Mouse (Mus musculus) kidney, embryonic 16.5 days (tissue): ENCODE data around the gene Lamc2. TPM values are rescaled to one million over a fixed set of nuclear protein-coding genes. Genes with fewer than 3 reads are reported as not detected.
A peak's percentile ranks its signal among the peaks of the same experiment; 100 is the strongest.

Source experiments
- ATAC-seq: fragments of 200-750 bp; cut with Nextera tagmentation; 2 replicates; pipeline ENCODE4 v1.8.0; 2017; ENCODE audit warnings: moderate TSS enrichment; ENCODE audit not compliant: low FRiP score, low TSS enrichment
- H3K27ac ChIP-seq: fragments of 300-500 bp; sonication (generic); 2 replicates; pipeline ENCODE4 v1.5.1; 2014; ENCODE audit warnings: low read length
- H3K27me3 ChIP-seq: fragments of 300-500 bp; sonication (generic); 2 replicates; pipeline ENCODE4 v1.6.1; 2014; ENCODE audit warnings: low read length, control low read depth, mixed read lengths; ENCODE audit not compliant: insufficient read depth
- H3K36me3 ChIP-seq: fragments of 300-500 bp; sonication (generic); 2 replicates; pipeline ENCODE4 v1.6.1; 2014; ENCODE audit warnings: low read length, control low read depth, mixed read lengths; ENCODE audit not compliant: insufficient read depth
- H3K4me1 ChIP-seq: fragments of 300-500 bp; sonication (generic); 2 replicates; pipeline ENCODE4 v1.6.1; 2014; ENCODE audit warnings: low read length, control low read depth, mixed read lengths; ENCODE audit not compliant: insufficient read depth
- H3K4me2 ChIP-seq: fragments of 300-500 bp; sonication (generic); replicated peaks from 2 replicates; pipeline ENCODE4 v1.6.1; 2014; ENCODE audit warnings: low read depth, low read length
- H3K4me3 ChIP-seq: fragments of 300-500 bp; sonication (generic); 2 replicates; pipeline ENCODE4 v1.5.1; 2014; ENCODE audit warnings: mild to moderate bottlenecking, low read length
- H3K9ac ChIP-seq: fragments of 300-500 bp; sonication (generic); replicated peaks from 2 replicates; pipeline ENCODE4 v1.6.1; 2014; ENCODE audit warnings: low read length
- H3K9me3 ChIP-seq: fragments of 300-500 bp; sonication (generic); 2 replicates; pipeline ENCODE4 v1.6.1; 2016; ENCODE audit warnings: low read length, control low read depth
- WGBS: fragments of 180-500 bp; shearing (Covaris S2); extraction: QIAGEN DNeasy Blood & Tissue Kit; methylation state at CpG from one replicate; pipeline ENCODE4 v1.1.7; 2014; 5-methylcytosine and 5-hydroxymethylcytosine counted together
- polyA plus RNA-seq: library from polyadenylated mRNA; unstranded; fragments of >200 nt; fragmentation: Nextera tagmentation; extraction: Ambion mirVana; gene quantifications from 2 replicates; pipeline ENCODE4 v1.2.1, GENCODE M21; 2015

Lamc2 gene
- polyA plus RNA-seq, 1 experiment from 2014 or later = 57.4 TPM

DNA sequence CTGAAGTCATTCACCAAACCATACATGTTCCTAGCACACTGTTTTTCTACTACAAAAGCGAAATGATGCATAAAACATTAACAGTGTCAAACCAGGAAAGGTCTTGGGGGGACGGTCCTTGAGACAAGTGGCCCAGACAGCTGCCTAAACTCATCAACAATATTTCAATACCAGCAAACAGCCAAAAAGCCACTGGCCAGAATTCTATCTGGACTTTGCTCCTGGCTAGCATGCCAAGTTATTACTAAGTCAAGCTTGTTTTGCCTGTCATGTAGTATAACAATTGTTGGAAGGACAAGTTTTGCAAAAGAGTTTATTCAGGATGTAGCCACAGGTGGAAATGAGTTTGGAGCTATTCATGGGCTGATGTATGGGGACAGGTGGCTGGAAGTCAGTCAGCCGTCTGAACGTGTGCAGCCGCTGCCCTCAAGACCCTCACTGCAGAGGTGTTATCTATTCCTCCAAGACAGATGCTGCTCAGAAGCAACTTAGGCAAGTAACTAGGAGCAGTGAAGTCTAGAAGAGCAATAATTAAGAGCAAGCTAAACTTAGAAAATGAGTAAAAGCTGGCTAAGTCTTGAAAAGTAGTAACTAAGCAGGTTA, 29.1 kb downstream of the Lamc2 start:
- ATAC-seq = no peak
- 0 out of 2 replicates have a peak overlapping the region, but pooled peaks have one; percentile 7 for H3K27ac ChIP-seq
- no peak overlapping the region for H3K4me2 ChIP-seq
- H3K27me3 ChIP-seq = no peaks in the 10 kb centered on the region
- no peak overlapping the region for H3K4me3 ChIP-seq
- 64% methylated on average over 5 of the region's 5 CpGs for WGBS
- H3K9ac ChIP-seq = no peak overlapping the region
- no peaks in the 10 kb centered on the region for H3K36me3 ChIP-seq
- 0 out of 2 replicates have a peak, but pooled peaks cover 4% of the 10 kb centered on the region for H3K4me1 ChIP-seq
- H3K9me3 ChIP-seq = no peaks in the 10 kb centered on the region

DNA sequence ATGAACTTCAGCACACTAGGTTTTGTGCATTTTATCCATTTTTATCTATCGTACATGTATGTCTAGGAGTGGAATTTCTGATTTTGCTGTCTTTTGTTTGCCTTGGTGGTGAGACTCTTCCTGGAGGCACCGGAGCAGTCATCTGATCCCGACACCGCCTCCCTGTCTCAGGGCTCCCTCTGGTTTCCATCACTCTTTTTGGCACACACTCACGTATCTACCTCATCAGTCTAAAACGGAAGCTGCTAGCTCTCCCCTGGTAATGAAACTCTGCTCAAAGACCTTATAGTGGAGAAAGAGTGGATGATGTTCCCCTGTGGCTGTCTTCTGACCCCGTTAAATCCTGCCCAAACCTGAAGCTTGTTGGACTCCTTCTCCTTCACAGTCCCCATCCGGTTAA, 30.9 kb downstream of the Lamc2 start:
- 0 out of 2 replicates have a peak, but pooled peaks cover 4% of the 10 kb centered on the region for H3K4me1 ChIP-seq
- no peaks in the 10 kb centered on the region for H3K36me3 ChIP-seq
- no peak overlapping the region for H3K27ac ChIP-seq
- no peak overlapping the region for H3K4me2 ChIP-seq
- no peak for ATAC-seq
- H3K9me3 ChIP-seq = no peaks in the 10 kb centered on the region
- no peak overlapping the region for H3K9ac ChIP-seq
- H3K27me3 ChIP-seq = no peaks in the 10 kb centered on the region
- WGBS = 60% methylated on average over 8 of the region's 8 CpGs
- no peak overlapping the region for H3K4me3 ChIP-seq

DNA sequence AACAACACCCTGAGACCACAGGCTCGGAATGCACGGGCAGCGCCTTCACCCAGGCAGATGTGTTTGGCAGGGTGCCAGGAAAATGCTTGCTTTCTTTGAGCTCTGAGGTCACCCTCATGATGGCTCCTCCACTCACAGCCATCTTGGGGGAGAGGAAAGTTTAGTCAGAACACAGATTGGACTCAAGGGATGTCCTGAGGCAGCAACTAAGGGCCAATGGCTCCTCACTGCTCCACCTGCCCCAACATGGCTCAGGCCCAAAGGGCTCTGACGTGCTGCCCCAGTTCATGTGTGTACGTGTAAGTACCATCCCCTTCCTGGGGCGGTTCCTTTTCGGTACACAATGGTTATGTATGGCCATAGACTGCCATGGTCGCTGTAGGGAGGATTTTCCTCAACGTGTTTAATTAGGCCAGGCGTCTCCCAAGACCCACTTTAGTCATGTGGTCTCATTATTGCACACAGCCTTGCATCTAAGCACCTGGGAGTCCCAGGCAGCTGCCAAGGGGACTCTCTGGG, 32.6 kb downstream of the Lamc2 start:
- Histone ChIP-seq H3K4me1 (no peaks in the 10 kb centered on the region), H3K4me3 (no peak overlapping the region), H3K4me2 (no peak overlapping the region), H3K9ac (no peak overlapping the region), H3K36me3 (0 out of 2 replicates have a peak, but pooled peaks cover 3% of the 10 kb centered on the region), H3K27ac (no peak overlapping the region), H3K27me3 (no peaks in the 10 kb centered on the region), H3K9me3 (no peaks in the 10 kb centered on the region)
- ATAC-seq = peak; percentile 20
- 60% methylated on average over 10 of the region's 10 CpGs for WGBS

DNA sequence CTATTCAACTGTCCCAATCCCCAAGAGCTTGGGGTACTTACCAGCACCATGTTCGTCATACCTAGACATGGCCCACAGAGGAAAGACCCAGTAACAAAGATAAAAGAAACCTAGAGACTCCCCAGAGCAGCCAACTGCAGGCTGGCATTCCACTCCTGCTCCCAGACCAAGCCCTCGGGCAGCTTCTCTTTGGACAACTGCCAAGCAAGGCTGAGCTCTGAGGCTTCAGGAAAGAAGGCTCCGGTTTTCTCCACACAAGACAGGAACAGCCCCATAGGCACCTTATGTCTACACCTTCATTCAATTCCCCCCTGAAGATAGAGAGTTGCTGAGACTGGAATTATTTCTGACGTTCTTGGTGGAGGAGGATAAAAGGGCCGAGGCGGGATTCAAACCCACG, 33.7 kb downstream of the Lamc2 start:
- 71% methylated on average over 7 of the region's 7 CpGs for WGBS
- H3K27me3 ChIP-seq = no peaks in the 10 kb centered on the region
- no peak for ATAC-seq

DNA sequence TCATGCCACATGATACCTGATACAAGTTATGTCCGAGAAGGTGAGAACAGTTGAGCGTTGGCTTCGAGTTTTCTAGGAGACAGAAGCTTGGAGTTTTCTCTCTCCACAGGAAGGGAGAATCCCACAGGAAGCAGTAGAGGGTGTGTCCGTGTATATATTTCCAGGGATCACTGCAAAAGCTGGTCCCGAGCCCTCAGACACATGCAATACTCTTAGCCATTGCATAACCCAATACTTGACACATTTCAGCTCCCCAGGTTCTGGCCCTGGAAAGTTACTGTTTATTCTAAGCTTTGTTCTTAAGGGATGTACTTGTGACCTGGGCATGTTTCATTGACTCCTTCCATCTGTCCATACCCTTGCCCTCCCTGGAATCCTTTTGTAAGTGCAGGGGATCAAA, 40.5 kb downstream of the Lamc2 start:
- Histone ChIP-seq H3K27me3 (no peaks in the 10 kb centered on the region), H3K9ac (no peak overlapping the region), H3K36me3 (0 out of 2 replicates have a peak, but pooled peaks cover 6% of the 10 kb centered on the region), H3K4me3 (no peak overlapping the region), H3K27ac (0 out of 2 replicates have a peak overlapping the region, but pooled peaks have one; percentile 48), H3K4me1 (peaks cover 22% of the 10 kb centered on the region), H3K4me2 (no peak overlapping the region), H3K9me3 (no peaks in the 10 kb centered on the region)
- 76% methylated on average over 5 of the region's 5 CpGs for WGBS
- ATAC-seq = no peak

More for the DNA sequence above, 33.7 kb downstream of the Lamc2 start:
- H3K4me3 ChIP-seq = no peak overlapping the region
- no peaks in the 10 kb centered on the region for H3K4me1 ChIP-seq
- H3K9ac ChIP-seq = no peak overlapping the region
- no peak overlapping the region for H3K4me2 ChIP-seq
- H3K36me3 ChIP-seq = 0 out of 2 replicates have a peak, but pooled peaks cover 6% of the 10 kb centered on the region
- no peak overlapping the region for H3K27ac ChIP-seq
- no peaks in the 10 kb centered on the region for H3K9me3 ChIP-seq

DNA sequence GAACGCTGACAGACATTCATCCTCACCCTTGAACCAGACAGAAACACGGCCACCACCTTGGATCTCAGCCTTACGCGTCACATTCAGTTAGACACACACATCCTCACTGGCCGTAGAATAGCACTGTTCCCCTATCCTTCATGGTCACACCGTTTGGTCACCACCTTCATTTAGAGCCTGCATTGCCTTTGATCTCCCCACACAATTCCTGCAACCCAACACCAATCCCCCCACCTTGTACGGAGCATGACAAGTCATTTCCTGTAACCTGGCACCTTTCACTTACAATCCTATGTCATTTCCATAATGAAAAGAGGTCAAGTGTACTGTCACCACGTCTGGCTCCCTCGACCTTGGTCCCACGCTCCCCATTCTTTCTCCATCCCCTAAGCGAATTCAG, 42.2 kb downstream of the Lamc2 start:
- H3K4me3 ChIP-seq = no peak overlapping the region
- 34% methylated on average over 11 of the region's 11 CpGs for WGBS
- H3K36me3 ChIP-seq = 0 out of 2 replicates have a peak, but pooled peaks cover 6% of the 10 kb centered on the region
- H3K27ac ChIP-seq = peak overlapping the region; percentile 16; the same call in 1 of the 2 replicates
- no peak overlapping the region for H3K9ac ChIP-seq
- no peaks in the 10 kb centered on the region for H3K9me3 ChIP-seq
- H3K27me3 ChIP-seq = no peaks in the 10 kb centered on the region
- ATAC-seq = peak; percentile 56
- no peak overlapping the region for H3K4me2 ChIP-seq
- peaks cover 33% of the 10 kb centered on the region for H3K4me1 ChIP-seq

DNA sequence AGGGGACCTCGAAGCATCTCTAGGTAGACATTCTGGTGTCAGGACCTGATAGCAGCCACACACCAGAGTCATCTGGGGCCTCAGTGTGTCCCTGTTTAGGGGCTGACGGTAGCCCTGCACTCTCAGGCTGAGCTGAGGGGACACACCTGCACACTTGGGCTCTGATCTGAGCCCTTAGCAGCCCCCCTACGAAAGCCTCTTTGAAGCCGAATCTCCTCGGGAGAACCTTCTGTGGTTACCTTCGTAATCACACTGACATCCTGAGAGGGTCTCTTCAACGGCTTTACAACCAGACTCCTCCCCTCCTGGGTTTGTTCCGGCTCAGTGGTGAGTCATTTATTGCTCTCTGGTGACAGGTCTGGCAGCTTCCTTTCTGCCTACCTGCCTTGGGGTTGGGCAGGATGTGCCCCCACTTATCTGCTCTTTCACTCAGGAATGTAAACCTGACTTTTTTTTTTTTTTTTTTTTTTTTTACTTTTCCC, 45.5 kb downstream of the Lamc2 start:
- WGBS = 9% methylated on average over 8 of the region's 8 CpGs
- H3K27me3 ChIP-seq = no peaks in the 10 kb centered on the region
- no peak overlapping the region for H3K4me2 ChIP-seq
- no peaks in the 10 kb centered on the region for H3K36me3 ChIP-seq
- H3K4me3 ChIP-seq = no peak overlapping the region
- ATAC-seq = peak; percentile 69
- H3K27ac ChIP-seq = peak overlapping the region; percentile 84
- H3K9me3 ChIP-seq = no peaks in the 10 kb centered on the region
- H3K4me1 ChIP-seq = peaks cover 42% of the 10 kb centered on the region
- H3K9ac ChIP-seq = no peak overlapping the region

DNA sequence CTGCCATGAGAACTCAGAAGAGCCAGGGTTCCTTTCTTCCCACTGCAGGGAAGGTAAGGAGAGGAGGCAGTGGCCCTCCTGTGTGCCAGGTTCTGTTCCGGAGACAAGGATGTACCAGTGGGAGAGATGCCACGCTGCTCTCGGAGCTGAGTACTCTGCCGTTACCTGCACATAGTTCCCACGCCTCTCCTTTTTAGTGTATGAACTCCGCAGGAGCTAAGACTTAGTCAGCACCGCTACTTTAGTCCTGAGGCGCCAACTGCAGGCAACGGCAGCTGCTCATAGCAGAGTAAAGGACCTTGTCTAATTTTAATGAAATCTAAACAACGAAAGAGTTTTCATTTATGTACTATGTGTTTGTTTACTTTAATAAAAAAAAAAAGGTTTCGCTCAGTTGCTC, 46.0 kb downstream of the Lamc2 start:
- 63% methylated on average over 11 of the region's 11 CpGs for WGBS
- no peak overlapping the region for H3K9ac ChIP-seq
- H3K4me2 ChIP-seq = no peak overlapping the region

DNA sequence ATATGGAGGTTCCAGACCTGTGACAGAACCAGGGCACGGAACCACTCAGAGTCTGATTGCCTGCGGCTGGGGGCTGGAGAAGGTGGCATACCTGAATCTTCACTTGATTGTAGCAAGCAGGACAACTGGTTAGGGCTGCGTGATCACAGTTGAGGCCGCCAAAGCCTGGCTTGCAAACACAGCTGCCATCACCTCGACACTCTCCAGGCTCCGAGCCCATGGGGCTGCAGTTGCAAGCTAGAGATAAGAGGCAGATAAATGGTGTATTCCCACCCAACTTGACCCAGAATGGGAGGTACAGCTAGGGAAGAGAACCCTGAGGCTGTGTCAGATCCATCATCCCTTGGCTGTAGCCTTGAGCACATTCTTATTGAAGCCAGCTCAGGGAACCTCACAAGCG, 46.6 kb downstream of the Lamc2 start:
- Histone ChIP-seq H3K36me3 (no peaks in the 10 kb centered on the region), H3K4me2 (no peak overlapping the region), H3K4me1 (peaks cover 43% of the 10 kb centered on the region), H3K27me3 (no peaks in the 10 kb centered on the region), H3K27ac (no peak overlapping the region), H3K4me3 (no peak overlapping the region), H3K9ac (no peak overlapping the region), H3K9me3 (no peaks in the 10 kb centered on the region)
- WGBS = 80% methylated on average over 7 of the region's 7 CpGs
- ATAC-seq = no peak

More for the DNA sequence above, 46.0 kb downstream of the Lamc2 start:
- Histone ChIP-seq H3K27ac (peak overlapping the region; percentile 84), H3K4me1 (peaks cover 42% of the 10 kb centered on the region), H3K9me3 (no peaks in the 10 kb centered on the region), H3K36me3 (no peaks in the 10 kb centered on the region), H3K4me3 (no peak overlapping the region), H3K27me3 (no peaks in the 10 kb centered on the region)
- ATAC-seq = no peak

DNA sequence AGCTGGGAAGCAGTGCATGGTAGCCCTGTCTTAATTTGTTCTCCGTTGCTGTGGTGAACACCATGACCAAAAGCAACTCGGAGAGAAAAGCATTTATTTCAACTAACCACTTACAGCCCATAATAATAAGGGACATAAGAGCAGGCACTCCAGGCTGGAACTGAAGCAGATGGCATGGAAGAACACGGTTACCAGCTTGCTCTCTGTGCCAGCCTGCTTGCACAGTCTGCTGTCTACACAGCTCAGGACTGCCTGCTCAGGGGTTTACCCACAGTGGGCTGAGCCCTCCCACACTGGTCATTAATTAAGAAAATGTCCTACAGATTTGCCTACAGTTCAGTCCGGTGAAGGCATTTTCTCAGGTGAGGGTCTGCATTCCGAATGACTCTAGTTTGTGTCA, 47.8 kb downstream of the Lamc2 start:
- no peak for ATAC-seq
- no peak overlapping the region for H3K9ac ChIP-seq
- no peaks in the 10 kb centered on the region for H3K9me3 ChIP-seq
- 55% methylated on average over 5 of the region's 5 CpGs for WGBS
- H3K36me3 ChIP-seq = no peaks in the 10 kb centered on the region
- no peaks in the 10 kb centered on the region for H3K27me3 ChIP-seq
- H3K27ac ChIP-seq = no peak overlapping the region
- no peak overlapping the region for H3K4me3 ChIP-seq
- H3K4me2 ChIP-seq = no peak overlapping the region
- peaks cover 43% of the 10 kb centered on the region for H3K4me1 ChIP-seq
